Mouse (Mus musculus) lung, postnatal 0 days (tissue): Measurements from ENCODE around the gene Tapbp.

Experiments
- CTCF ChIP-seq: IDR thresholded peaks from 2 replicates; pipeline ENCODE4 v1.5.1; 2016; ENCODE audit warnings: antibody characterized with exemption, mild to moderate bottlenecking
- EP300 ChIP-seq: IDR thresholded peaks from 2 replicates; pipeline ENCODE4 v1.6.1; 2016; ENCODE audit warnings: antibody characterized with exemption, mild to moderate bottlenecking, control low read depth

GRCm38 (mm10) chr17:33965846-33966550 is 50.3 kb downstream of the Tapbp start:
- TF ChIP-seq CTCF = no peak
- no peak for TF ChIP-seq EP300
